ENCODE assay signal across 8 mouse cellular contexts in the genomic region with DNA sequence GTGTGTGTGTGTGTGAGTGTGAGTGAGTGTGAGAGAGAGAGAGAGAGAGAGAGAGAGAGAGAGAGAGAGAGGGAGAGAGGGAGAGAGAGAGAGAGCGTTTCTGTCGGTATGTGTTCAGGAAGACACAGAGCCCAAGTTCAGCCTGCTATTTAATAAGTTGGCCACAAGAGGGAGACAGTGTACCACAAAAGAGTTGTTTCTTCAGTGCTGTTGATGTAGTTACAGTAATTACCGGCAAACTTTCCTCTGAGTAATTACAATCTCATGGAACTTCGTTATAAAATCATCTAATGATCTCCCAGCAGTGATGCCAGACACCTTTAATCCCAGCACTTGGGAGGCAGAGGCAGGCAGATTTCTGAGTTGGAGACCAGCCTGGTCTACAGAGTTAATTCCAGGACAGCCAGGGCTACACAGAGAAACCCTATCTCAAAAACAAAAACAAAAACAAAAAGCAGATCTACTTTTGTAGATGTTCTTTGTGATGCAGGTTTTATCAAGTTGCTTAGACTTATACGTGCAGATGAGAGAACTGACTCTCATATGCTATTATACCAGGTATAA. TPM values are rescaled to one million over a fixed set of nuclear protein-coding genes. Genes with fewer than 3 reads are reported as not detected.
DNase-seq lines count a peak whose midpoint lies in the region; ATAC-seq and TF ChIP-seq lines count a peak whose summit lies in the region.

No protein-coding gene starts in this region.

- H3K4me1 ChIP-seq in embryonic fibroblast, embryonic 13.5 days (ENCODE audit: control insufficient read depth, insufficient read depth, low read length) = no peaks in the 10 kb centered on the region

- no peak overlapping the region for H3K27ac ChIP-seq in embryonic fibroblast, embryonic 13.5 days (ENCODE audit: insufficient read depth, low read length)

- H3K4me3 ChIP-seq in embryonic fibroblast, embryonic 13.5 days (ENCODE audit: insufficient read depth, low read length) = no peak overlapping the region

- ATAC-seq in hematopoietic stem cell, adult 5-6 weeks (replicated peaks in 1 of 2; ENCODE audit: insufficient read depth in 1 of 2, low FRiP score in 2 of 2, low TSS enrichment in 1 of 2, low read depth in 1 of 2, poor library complexity in 2 of 2, severe bottlenecking in 2 of 2) = peak; percentile 80 to 88

- TF ChIP-seq CTCF in embryonic fibroblast, embryonic 13.5 days (IDR thresholded peaks at IDR 0.05; ENCODE audit: borderline replicate concordance, insufficient read depth, low read length) = no peak

- TF ChIP-seq POLR2A in embryonic fibroblast, embryonic 13.5 days (IDR thresholded peaks at IDR 0.05; ENCODE audit: low read depth, low read length) = peak; percentile 20; the same call in 1 of the 2 replicates

- peak; percentile 57 for DNase-seq in adrenal gland, postnatal 10 days
- no peak for DNase-seq in adrenal gland, postnatal 25 days
- DNase-seq in adrenal gland, postnatal 14 days = peak; percentile 70
- DNase-seq in layer of hippocampus, adult 8-10 months (ENCODE audit: low spot score in 2 of 2) = peak; percentile 43 to 48
- DNase-seq in lung, postnatal 10 days = peak; percentile 82
- DNase-seq in right cerebral cortex, postnatal 10 days (ENCODE audit: low spot score in 2 of 2) = peak; percentile 78 to 85

RNA-seq across cellular contexts. Expression of gene Tfpi, which starts 21.3 kb away (rescaled TPM):
- 10 to 100 TPM; 37.4 to 47.0 TPM for total RNA-seq in adrenal gland, postnatal 10 days (2021)
- 49.2 and 65.8 TPM in 2 replicates for total RNA-seq in adrenal gland, postnatal 25 days (2021)
- total RNA-seq in adrenal gland, postnatal 14 days (2021) = 39.4 and 44.2 TPM in 2 replicates
- 71.4 and 91.8 TPM in 2 replicates for polyA plus RNA-seq in embryonic fibroblast, embryonic 13.5 days (2011; ENCODE audit: insufficient read length, low read depth, missing spikeins)
- 44.3 and 63.1 TPM in 2 replicates for total RNA-seq in hematopoietic stem cell, adult 5-6 weeks (2017)
- total RNA-seq in layer of hippocampus, adult 8-10 months (2022) = 1 to 10 TPM; 3.2 to 5.1 (median 4.4) TPM

RNA-seq across cellular contexts. Expression of gene Calcrl, which starts 30.1 kb away (rescaled TPM):
- 10 to 100 TPM; 32.0 to 33.9 TPM for total RNA-seq in adrenal gland, postnatal 10 days (2021)
- 22.6 and 25.0 TPM in 2 replicates for total RNA-seq in adrenal gland, postnatal 25 days (2021)
- total RNA-seq in adrenal gland, postnatal 14 days (2021) = 28.1 and 38.0 TPM in 2 replicates
- 9.2 and 10.3 TPM in 2 replicates for polyA plus RNA-seq in embryonic fibroblast, embryonic 13.5 days (2011; ENCODE audit: insufficient read length, low read depth, missing spikeins)
- 268 and 404 TPM in 2 replicates for total RNA-seq in hematopoietic stem cell, adult 5-6 weeks (2017)
- total RNA-seq in layer of hippocampus, adult 8-10 months (2022) = 10 to 100 TPM in 2 of 4 experiments, 1 to 10 TPM in 2; 9.6 to 12.6 (median 10.4) TPM
